Mouse (Mus musculus) B cell, adult 62 days (primary cell): Measurements from ENCODE around the gene Klhl40. TPM values are rescaled to one million over a fixed set of nuclear protein-coding genes. Genes with fewer than 3 reads are reported as not detected.

Experiments used
- total RNA-seq: library from RNA; stranded (reverse); gene quantifications from 4 replicates; pipeline ENCODE4 v1.2.4, GENCODE M21; 2023

Klhl40 gene
- total RNA-seq, result not detected in 4 replicates

GRCm38 (mm10) chr9:121777484-121778065, at the start of gene Klhl40:
Gene Klhl40, plus strand, starts transcription at chr9:121777607.

GRCm38 (mm10) chr9:121759091-121760081, 18.0 kb upstream of the Klhl40 start, which contains the start of gene Zfp651:
Gene Zfp651, plus strand, starts transcription at chr9:121759330.

GRCm38 (mm10) chr9:121791757-121792521, 14.5 kb downstream of the Klhl40 start, which contains the start of gene Hhatl:
Gene Hhatl, minus strand, starts transcription at chr9:121792507.

Other genes with a start within 250 kb of the Klhl40 start
- gene Lyzl4, start 135.5 kb upstream of the Klhl40 start, total RNA-seq, result not detected in 4 replicates
- 0.61 to 1.3 TPM (median 1.1 TPM) in 4 replicates for gene Vipr1, start 134.9 kb upstream of the Klhl40 start, total RNA-seq
- 21.2 to 28.7 TPM (median 23.8 TPM) in 4 replicates for gene Sec22c, start 72.1 kb upstream of the Klhl40 start, total RNA-seq
- gene Ss18l2, start 67.3 kb upstream of the Klhl40 start, total RNA-seq, result 23.8 to 27.7 TPM (median 26.2 TPM) in 4 replicates
- gene Nktr, start 58.4 kb upstream of the Klhl40 start, total RNA-seq, result 272 to 303 TPM (median 296 TPM) in 4 replicates
- 0.09 to 0.53 TPM (median 0.34 TPM) in 4 replicates for gene Zfp651, start 18.3 kb upstream of the Klhl40 start, total RNA-seq
- not detected in 4 replicates for gene Hhatl, start 14.9 kb downstream of the Klhl40 start, total RNA-seq
- not detected in 4 replicates for gene Ccdc13, start 61.9 kb downstream of the Klhl40 start, total RNA-seq
- gene Higd1a, start 80.8 kb downstream of the Klhl40 start, total RNA-seq, result 26.6 to 31.7 TPM (median 28.8 TPM) in 4 replicates
- gene Ackr2, start 120.7 kb downstream of the Klhl40 start, total RNA-seq, result 18.4 to 24.6 TPM (median 21.1 TPM) in 4 replicates
- gene Cyp8b1, start 138.7 kb downstream of the Klhl40 start, total RNA-seq, result not detected in 4 replicates
- 0.91 to 1.9 TPM (median 1.2 TPM) in 4 replicates for gene Fam198a, start 173.4 kb downstream of the Klhl40 start, total RNA-seq
- gene Pomgnt2, start 219.5 kb downstream of the Klhl40 start, total RNA-seq, result not detected in 4 replicates